Mouse (Mus musculus): ENCODE results near the gene Krit1.
"Not testable (repeated sequence)": the region's sequence is repeated elsewhere in the genome, so short reads cannot be mapped to it uniquely, and the experiment has no call there.

The Krit1 gene

DNA sequence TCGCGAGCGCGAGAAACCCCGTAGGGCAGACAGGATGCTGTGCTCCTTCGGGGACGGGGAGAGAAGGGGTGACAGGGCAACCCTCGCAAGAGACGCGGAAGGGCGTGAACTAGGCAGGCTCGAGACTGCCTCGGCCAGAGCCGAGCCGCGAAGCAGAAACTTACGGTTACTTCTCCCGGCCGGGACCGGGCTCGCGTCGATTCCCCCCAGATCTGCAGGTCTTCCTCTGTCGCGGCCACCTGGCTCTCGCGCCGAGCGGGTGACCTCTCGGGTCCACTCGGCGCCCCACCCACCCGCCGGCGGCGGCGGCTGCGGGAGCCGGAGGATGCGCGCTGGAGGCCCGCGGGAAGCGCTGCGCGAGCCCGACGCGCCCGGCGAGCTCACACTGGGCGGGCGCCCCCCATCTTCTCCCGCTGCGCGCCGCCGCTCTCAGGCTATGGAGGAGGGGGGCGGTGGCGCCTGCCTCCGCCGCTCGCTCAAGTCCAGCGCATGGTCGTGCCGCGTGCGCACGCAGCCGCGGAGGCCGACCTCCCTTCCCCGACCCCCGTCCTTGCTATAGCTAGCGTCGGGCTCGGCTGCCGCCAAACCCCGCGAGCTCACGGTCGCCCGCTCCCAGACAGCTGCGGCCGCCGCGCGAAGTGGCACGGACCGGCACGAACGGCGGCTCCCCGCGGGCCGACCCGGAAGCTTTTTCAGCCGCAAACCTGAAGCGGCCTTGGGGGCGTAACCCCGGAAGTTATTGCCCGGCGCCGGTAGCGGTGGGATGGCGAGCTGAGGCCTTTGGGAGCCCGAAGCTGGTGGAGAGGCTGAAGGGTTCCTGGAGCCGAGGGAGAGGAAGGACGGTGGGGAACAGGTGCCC is at the start of gene Krit1, which contains the start of gene Ankib1:
TSS of gene Krit1 (plus strand) at position 752 of the 859 bp plus-strand sequence.
TSS of gene Ankib1 (minus strand) at position 493 of the 859 bp plus-strand sequence.
- peak; percentile 91 for DNase-seq (ENCODE audit: low spot score)

DNA sequence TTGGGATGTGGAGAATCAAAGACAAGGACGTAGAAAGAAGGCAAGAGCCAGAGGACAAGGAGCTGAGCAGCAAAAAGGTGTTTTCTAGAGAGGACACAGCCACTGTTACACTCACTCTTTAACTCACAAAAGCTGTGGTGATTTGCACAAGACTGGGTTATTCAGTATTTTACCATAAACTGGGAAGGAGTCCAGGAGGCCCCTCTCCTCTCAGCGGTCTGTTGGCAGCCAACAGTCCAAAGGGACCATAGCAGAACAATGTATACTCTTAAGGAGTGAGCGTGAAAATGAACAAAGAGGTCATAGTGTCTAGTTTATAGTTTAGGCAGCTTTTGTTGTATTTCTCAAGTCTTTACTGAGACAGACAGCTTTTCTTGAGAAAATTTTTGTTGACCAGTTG is 31.5 kb upstream of the Krit1 start:
- DNase-seq (ENCODE audit: low spot score) = no peak

- DNase-seq (ENCODE audit: low spot score) = no peak
These were observed 31.0 kb upstream of the Krit1 start for GRCm38 (mm10) chr5:3772017-3772416.

GRCm38 (mm10) chr5:3782670-3783069 is 20.3 kb upstream of the Krit1 start:
- no peak for DNase-seq (ENCODE audit: low spot score)

DNA sequence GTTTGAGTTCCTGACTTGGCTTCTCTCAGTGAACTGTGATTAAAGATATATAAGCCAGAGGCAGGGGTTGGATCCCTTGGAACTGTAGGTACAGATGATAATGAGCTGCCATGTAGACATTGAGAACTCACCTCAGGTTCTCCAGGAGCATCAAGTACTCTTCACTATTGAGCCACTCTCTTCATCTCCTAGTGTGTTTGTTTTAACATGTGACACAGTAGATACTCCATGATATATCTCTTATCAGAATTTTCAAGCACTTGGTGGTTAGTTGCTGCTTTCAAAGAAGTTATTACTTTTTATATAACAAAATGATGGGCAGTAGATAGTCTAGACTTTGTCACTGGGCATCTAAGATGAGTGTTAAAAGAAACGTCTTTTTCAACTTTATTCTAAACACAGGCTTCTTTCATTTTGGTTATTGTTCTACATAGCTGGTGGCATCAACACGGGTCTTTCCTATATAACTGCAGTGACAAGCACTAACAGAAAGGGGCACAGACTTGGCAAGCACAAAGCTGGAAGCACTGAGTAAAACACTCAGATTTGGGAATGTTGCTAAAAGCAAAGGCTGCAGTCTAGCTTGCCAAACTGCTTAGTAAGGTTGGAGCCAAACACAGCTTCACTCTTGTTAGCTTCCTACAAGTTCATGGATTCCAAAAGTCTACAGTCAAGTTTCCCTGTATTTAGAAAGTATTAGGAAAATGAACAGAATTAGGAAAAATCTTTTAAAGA is 18.9 kb upstream of the Krit1 start:
- DNase-seq (ENCODE audit: low spot score) = no peak

- DNase-seq (ENCODE audit: low spot score) = no peak
These were observed 18.1 kb upstream of the Krit1 start for GRCm38 (mm10) chr5:3784751-3785496.

DNA sequence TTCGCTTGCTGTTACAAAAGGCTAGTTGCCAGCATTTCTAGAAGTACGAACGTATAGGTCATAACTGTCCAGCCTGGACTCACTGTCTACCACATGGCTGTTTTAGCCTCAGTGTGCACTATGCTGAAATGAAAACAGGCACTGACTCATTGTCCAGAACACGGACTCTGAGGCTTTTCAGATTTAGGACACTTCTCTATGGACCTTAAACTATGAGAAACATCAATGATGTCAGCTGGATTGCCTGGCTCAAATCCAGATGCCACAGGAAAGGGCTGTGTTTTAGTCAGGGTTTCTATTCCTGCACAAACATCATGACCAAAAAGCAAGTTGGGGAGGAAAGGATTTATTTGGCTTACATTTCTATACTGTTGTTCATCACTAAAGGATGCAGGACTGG is 15.4 kb upstream of the Krit1 start:
- no peak for DNase-seq (ENCODE audit: low spot score)

DNA sequence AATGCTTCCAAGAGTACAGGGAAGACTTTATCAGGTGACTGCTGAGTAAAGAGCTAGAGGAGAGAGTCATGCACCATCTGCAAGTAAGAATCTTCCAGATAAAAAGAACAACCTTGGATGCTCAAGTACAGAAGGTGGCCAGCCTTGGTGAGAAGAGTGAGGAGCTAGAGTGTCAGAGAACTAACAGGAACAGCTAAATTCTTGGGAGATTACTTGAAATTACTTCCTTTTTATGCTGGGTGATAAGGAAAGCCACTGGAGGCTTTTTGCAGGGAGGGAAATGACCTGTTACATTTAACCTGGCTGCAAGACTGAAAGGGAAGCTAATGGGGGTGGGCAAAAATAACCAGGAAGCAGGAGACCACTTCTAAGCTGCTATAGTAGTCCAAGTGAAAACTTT is 11.9 kb upstream of the Krit1 start:
- DNase-seq (ENCODE audit: low spot score) = no peak

- not testable (repeated sequence) for DNase-seq (ENCODE audit: low spot score)
These were observed 5.9 kb upstream of the Krit1 start for GRCm38 (mm10) chr5:3797101-3797500.

DNA sequence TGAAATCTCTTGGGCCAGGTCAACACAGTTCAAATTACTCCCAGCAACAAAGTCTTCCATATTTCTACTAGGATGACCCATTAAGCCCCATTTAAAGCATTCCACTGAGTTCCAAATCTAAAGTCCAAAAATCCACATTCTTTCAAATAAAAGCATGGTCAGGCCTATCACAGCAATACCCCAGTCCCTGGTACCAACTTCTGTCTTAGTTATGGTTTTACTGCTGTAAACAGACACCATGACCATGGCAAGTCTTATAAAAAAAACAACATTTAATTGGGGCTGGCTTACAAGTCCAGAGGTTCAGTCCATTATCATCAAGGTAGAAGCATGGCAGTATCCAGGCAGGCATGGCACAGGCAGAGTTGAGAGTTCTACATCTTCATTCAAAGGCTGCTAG is 4.3 kb upstream of the Krit1 start:
- not testable (repeated sequence) for DNase-seq (ENCODE audit: low spot score)

DNA sequence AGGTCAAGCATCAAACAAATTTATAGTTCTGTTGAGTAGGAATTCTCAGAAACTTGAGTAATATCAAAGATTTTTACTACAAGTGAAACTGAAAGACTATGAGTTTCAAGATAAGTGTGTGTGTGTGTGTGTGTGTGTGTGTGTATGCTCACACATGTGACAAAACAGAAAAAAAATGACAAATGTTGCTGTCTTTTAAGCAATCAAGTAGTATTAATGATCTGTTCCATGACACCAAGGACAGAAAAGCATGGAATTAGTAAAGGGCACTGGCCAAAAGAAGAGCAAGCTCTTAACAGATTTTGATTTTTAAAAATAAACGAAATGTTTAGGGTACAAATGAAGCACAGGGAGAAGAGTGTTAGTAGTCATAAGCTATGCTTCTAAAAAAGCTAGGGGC is 2.9 kb upstream of the Krit1 start:
- DNase-seq (ENCODE audit: low spot score) = no peak

GRCm38 (mm10) chr5:3800881-3801280 is 2.1 kb upstream of the Krit1 start:
- no peak for DNase-seq (ENCODE audit: low spot score)

DNA sequence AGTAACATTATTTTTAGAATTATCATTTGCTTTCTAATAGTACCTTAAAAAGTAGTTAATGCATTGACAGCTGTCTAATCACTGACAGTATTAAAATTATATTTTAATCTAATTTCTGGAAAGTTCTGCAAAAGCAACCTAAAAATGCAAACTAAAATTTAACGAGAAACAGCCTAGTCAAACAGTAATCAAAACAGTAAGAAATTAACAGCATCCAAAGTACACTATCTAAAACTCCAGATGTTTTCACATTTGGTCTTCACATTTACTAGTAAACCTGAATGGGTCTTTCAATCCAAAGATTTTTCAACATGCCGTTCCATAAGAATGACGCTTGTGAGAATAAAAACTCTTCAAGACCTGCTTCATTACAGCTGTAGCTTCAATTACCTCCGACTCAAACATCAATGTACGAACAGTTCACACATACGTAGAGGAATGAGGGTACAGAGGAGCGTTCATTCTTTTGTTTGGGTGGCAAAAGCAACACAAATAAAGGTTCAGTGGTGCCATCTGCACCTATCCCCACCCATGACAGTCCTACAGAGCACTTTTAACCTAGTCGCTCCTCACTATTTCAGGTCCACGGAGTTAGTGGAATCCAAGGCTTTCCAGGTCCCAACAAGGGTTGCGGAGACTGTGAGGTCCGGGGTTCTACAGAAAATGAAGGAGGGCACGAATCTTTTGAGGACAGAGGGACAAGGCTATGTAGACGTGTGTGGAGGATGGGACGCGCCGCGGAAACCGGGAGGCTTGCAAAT is 1.1 kb upstream of the Krit1 start:
- no peak for DNase-seq (ENCODE audit: low spot score)

DNA sequence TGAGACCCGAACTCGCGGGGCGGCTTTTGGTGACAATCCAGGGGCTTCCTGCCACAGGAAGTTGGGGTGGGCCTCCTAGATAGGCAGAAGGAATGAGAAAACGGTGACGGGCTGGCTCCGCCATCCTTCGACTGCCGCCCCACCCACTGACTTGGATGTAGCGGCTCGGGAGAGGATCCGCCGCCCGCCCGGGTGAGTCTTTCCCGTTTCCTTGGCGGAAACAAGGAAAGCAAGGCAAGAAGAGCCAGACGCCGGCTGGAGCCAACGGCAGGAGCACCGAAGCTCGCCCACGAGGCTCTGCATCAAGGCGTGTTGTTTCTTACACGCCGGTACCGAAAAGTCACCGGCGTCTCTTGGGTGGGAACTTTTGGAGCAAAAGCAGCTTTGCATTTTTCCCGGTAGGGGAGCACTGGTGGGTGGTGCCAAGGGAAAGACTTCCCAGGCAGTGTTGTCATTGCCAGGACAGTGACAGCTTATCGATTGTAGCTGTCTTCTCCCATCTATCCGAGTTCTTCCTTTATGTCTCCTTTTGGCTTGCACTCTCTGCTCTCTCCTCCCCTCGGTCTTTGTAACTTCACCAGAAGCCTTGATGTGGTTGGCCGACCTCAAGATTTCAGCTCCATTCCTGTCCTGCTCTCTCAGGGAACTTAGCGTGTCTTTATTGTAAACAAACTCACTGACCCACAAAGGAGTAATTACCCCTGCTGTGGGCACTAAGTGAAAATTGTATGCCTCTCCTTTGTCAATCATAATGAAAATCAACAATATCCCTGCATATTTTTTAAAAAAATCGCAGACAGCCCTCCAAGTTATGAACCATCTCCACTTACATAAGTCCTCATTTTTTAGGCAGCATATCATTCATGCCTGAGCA is 545 bp downstream of the Krit1 start:
- no peak for DNase-seq (ENCODE audit: low spot score)

- no peak for DNase-seq (ENCODE audit: low spot score)
These were observed 5.5 kb downstream of the Krit1 start for GRCm38 (mm10) chr5:3808472-3808871.

DNA sequence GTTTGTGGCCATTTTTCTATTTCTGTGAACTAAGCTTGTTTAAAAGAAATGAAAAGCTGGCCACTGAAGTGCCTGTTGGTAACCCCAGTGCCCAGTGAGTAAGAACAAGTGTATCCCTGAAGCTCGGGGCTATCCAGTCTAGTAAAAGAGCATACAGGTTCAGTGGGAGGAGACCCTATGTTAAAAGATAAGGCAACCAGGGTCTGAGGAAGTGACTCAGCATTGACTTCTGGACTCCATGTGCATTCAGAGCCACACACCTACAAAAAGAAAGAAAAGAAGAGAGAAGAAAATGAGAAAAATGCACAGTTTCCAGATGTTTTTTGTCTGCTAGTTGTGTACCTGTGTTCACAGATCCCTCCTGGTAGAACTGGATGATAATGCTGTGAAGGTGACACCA is 31.1 kb downstream of the Krit1 start:
- DNase-seq (ENCODE audit: low spot score) = no peak

DNA sequence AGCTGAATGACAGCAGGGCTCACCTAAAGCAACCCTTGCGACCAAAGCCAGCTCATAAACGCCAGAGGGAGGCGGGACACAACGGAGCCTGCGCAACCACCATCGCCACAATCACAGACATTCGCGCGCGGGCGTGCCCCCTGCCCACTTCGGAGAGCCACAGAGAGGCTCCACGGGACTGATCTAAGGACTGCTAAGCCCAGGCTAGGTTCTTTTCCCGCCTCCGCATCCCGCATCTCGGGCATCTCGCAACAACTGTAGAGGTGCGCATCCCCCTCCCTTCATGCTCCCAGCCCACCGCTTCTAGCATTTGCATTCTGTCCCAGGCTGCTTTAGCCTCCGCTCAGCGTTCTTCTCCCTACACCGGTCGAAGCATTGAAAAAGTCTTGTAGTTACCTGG is 42.0 kb downstream of the Krit1 start, which contains the start of gene Lrrd1:
TSS of gene Lrrd1 (plus strand) at position 148 of the 400 bp plus-strand sequence.
- DNase-seq (ENCODE audit: low spot score) = peak; percentile 49

GRCm38 (mm10) chr5:3870161-3870560 is 67.2 kb downstream of the Krit1 start:
- no peak for DNase-seq (ENCODE audit: low spot score)

GRCm38 (mm10) chr5:3872348-3872747 is 69.4 kb downstream of the Krit1 start:
- DNase-seq (ENCODE audit: low spot score) = no peak

GRCm38 (mm10) chr5:3873485-3873884 is 70.5 kb downstream of the Krit1 start:
- no peak for DNase-seq (ENCODE audit: low spot score)

GRCm38 (mm10) chr5:3886862-3887261 is 83.9 kb downstream of the Krit1 start:
- DNase-seq (ENCODE audit: low spot score) = not testable (repeated sequence)

Measured in testis, postnatal 10 days (tissue).